Mouse (Mus musculus): Measurements from ENCODE around the gene Limk1. TPM values are rescaled to one million over a fixed set of nuclear protein-coding genes. Genes with fewer than 3 reads are reported as not detected.

Gene Limk1
- polyA plus RNA-seq, 1 experiment, result 22.3 TPM

DNA sequence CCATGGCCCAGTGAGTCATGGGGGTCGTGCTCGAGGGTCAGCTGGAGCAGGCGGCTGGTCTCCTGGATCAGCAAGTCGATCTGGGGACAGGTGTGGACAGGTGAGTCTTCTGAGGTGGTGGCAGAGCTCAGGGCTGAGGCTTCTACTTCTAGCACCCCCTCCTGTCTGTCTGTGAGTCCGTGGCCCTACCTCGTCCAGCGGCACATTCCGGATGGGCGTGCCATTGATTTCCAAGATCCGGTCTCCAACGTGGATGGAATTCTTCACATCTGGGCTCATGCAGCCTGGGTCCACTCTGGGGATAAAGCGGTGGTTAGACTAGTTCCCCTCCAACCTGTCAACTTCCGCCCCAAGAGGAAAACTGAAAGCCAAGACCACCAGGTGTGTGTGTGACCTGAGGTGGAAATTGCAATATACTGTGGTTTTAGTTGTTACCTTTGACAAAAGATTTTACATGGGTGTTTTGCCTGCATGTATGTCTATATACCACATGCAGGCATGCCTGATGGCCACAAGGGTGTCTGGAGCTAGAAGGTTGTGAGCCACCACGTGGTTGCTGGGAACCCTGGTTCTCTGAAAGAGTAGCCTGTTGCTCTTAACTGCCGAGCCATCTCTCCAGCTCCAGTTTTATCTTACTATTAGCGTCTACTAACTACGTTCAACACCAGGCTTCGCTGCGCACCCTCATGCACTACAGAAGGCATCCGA lies 19.2 kb downstream of the Limk1 start:
- no peak overlapping the region for H3K4me3 ChIP-seq
- no peak overlapping the region for H3K4me2 ChIP-seq (ENCODE audit: low read depth)
- peaks cover 7% of the 10 kb centered on the region for H3K36me3 ChIP-seq (ENCODE audit: control insufficient read depth, insufficient read depth)
- no peak for TF ChIP-seq MYOD1 (IDR thresholded peaks at IDR 0.05; ENCODE audit: control insufficient read depth in 1 of 3, insufficient read length in 2 of 3, low read depth in 2 of 3)
- TF ChIP-seq CEBPB (IDR thresholded peaks at IDR 0.05; ENCODE audit: insufficient read depth, poor library complexity, severe bottlenecking), result no peak
- TF ChIP-seq POLR2A (IDR thresholded peaks at IDR 0.05; ENCODE audit: insufficient read length, low read depth), result no peak
- no peak for TF ChIP-seq TCF3 (IDR thresholded peaks at IDR 0.05; ENCODE audit: insufficient read length, low read depth)
- TF ChIP-seq E2F4 (IDR thresholded peaks at IDR 0.05; ENCODE audit: insufficient read depth), result no peak
- no peak for TF ChIP-seq MYOG (IDR thresholded peaks at IDR 0.05; ENCODE audit: control insufficient read depth in 1 of 3, insufficient read depth in 1 of 3, insufficient read length in 2 of 3, low read depth in 2 of 3)
- no peak for TF ChIP-seq POLR2AphosphoS2 (IDR thresholded peaks at IDR 0.05; ENCODE audit: insufficient read length, low read depth)
- TF ChIP-seq USF1 (IDR thresholded peaks at IDR 0.05; ENCODE audit: low read depth), result no peak
- no peak for TF ChIP-seq MAX (IDR thresholded peaks at IDR 0.05; ENCODE audit: low read depth)
- no peak for TF ChIP-seq REST (IDR thresholded peaks at IDR 0.05; ENCODE audit: insufficient read depth, insufficient read length)
- TF ChIP-seq SRF (IDR thresholded peaks at IDR 0.05; ENCODE audit: control insufficient read depth, insufficient read length, low read depth), result no peak
- TF ChIP-seq TCF12 (IDR thresholded peaks at IDR 0.05; ENCODE audit: insufficient read depth, poor library complexity, severe bottlenecking), result no peak
- H3K27me3 ChIP-seq (ENCODE audit: control insufficient read depth, insufficient read depth, insufficient read length), result no peaks in the 10 kb centered on the region
- H3ac ChIP-seq (ENCODE audit: control insufficient read depth, insufficient read length), result no peak overlapping the region
- no peaks in the 10 kb centered on the region for H3K79me2 ChIP-seq (ENCODE audit: control insufficient read depth, insufficient read depth)

DNA sequence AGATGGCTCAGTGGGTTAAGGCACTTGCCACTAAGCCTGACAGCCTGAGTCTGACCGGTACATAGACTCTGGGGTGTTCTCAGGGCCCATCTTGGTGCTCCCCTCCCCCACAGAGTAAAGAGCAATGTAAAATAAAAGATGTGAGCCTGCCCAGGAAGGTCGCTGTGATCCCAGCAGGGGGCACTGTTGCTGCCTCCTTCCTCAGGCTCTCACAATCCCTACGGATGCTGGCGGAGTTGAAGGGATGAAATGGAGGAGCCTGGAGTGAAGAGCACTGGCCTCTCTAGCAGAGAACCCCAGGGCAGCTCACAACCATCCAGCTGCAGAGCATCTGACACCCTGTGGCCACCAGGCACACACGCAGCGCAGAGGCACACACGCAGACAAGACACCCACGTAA lies 19.9 kb downstream of the Limk1 start:
- TF ChIP-seq MYOD1 (IDR thresholded peaks at IDR 0.05; ENCODE audit: control insufficient read depth in 1 of 3, insufficient read length in 2 of 3, low read depth in 2 of 3) (no peak), TCF3 (IDR thresholded peaks at IDR 0.05; ENCODE audit: insufficient read length, low read depth) (no peak), REST (IDR thresholded peaks at IDR 0.05; ENCODE audit: insufficient read depth, insufficient read length) (no peak), POLR2AphosphoS2 (IDR thresholded peaks at IDR 0.05; ENCODE audit: insufficient read length, low read depth) (no peak), MAX (IDR thresholded peaks at IDR 0.05; ENCODE audit: low read depth) (no peak), SRF (IDR thresholded peaks at IDR 0.05; ENCODE audit: control insufficient read depth, insufficient read length, low read depth) (no peak), USF1 (IDR thresholded peaks at IDR 0.05; ENCODE audit: low read depth) (no peak), TCF12 (IDR thresholded peaks at IDR 0.05; ENCODE audit: insufficient read depth, poor library complexity, severe bottlenecking) (no peak), MYOG (IDR thresholded peaks at IDR 0.05; ENCODE audit: control insufficient read depth in 1 of 3, insufficient read depth in 1 of 3, insufficient read length in 2 of 3, low read depth in 2 of 3) (no peak), E2F4 (IDR thresholded peaks at IDR 0.05; ENCODE audit: insufficient read depth) (no peak), POLR2A (IDR thresholded peaks at IDR 0.05; ENCODE audit: insufficient read length, low read depth) (no peak), CEBPB (IDR thresholded peaks at IDR 0.05; ENCODE audit: insufficient read depth, poor library complexity, severe bottlenecking) (no peak)
- H3K79me2 ChIP-seq (ENCODE audit: control insufficient read depth, insufficient read depth), result no peaks in the 10 kb centered on the region
- H3K36me3 ChIP-seq (ENCODE audit: control insufficient read depth, insufficient read depth), result peaks cover 7% of the 10 kb centered on the region

DNA sequence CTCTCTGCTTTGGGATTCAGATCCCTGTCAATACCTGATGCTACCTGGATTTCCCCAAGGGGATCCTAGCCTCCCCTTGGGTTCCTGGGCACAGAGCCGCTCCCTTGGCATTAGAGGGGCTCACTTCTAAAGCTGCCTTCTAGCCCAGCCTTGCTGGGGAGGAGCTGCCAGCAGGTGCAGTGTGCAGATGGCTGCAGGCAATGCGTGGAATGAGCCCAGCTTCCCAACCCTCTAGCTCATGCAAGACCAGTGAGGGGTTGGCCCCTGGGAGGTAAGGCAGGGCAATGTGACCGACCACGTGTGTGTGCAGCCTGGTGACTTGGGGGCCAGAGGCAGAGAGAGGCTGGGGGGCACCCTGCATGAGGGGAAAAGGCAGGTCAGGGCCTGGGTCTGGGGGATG lies 31.7 kb downstream of the Limk1 start:
- no peak overlapping the region for H3K4me3 ChIP-seq
- no peak overlapping the region for H3ac ChIP-seq (ENCODE audit: control insufficient read depth, insufficient read length)
- H3K36me3 ChIP-seq (ENCODE audit: control insufficient read depth, insufficient read depth), result peaks cover 3% of the 10 kb centered on the region
- TF ChIP-seq SRF (IDR thresholded peaks at IDR 0.05; ENCODE audit: control insufficient read depth, insufficient read length, low read depth), result no peak
- peak in 1 of 3 experiments; percentile 53 for TF ChIP-seq MYOG (IDR thresholded peaks at IDR 0.05; ENCODE audit: control insufficient read depth in 1 of 3, insufficient read depth in 1 of 3, insufficient read length in 2 of 3, low read depth in 2 of 3)
- no peak for TF ChIP-seq CEBPB (IDR thresholded peaks at IDR 0.05; ENCODE audit: insufficient read depth, poor library complexity, severe bottlenecking)
- no peak for TF ChIP-seq USF1 (IDR thresholded peaks at IDR 0.05; ENCODE audit: low read depth)
- no peaks in the 10 kb centered on the region for H3K27me3 ChIP-seq (ENCODE audit: control insufficient read depth, insufficient read depth, insufficient read length)
- H3K79me2 ChIP-seq (ENCODE audit: control insufficient read depth, insufficient read depth), result no peaks in the 10 kb centered on the region
- no peak overlapping the region for H3K4me2 ChIP-seq (ENCODE audit: low read depth)

More for the DNA sequence above, 19.9 kb downstream of the Limk1 start:
- Histone ChIP-seq H3ac (ENCODE audit: control insufficient read depth, insufficient read length) (no peak overlapping the region), H3K4me3 (no peak overlapping the region), H3K4me2 (ENCODE audit: low read depth) (no peak overlapping the region), H3K27me3 (ENCODE audit: control insufficient read depth, insufficient read depth, insufficient read length) (no peaks in the 10 kb centered on the region)

DNA sequence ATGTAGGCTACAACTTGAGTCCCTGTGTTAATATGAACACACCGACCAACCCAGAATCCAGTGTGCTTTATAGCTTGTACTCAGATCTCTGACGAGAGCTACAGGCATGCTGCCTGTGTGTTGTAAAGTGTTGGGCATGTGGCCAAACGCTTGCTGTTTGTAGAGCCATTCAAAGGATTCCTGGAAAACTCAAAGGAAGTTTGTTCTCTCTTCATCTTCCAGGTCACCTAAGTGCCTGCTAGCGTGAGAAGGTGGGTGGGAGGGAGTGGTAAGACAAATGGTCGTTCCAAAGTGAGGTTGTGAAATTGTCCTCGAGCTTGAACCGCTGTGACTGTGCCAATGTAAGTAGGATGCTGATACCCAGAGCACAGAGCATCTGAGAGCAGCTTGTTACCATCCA lies 36.4 kb downstream of the Limk1 start:
- Histone ChIP-seq H3K79me2 (ENCODE audit: control insufficient read depth, insufficient read depth) (no peaks in the 10 kb centered on the region), H3K27me3 (ENCODE audit: control insufficient read depth, insufficient read depth, insufficient read length) (no peaks in the 10 kb centered on the region), H3ac (ENCODE audit: control insufficient read depth, insufficient read length) (no peak overlapping the region), H3K4me3 (no peak overlapping the region), H3K4me2 (ENCODE audit: low read depth) (no peak overlapping the region), H3K36me3 (ENCODE audit: control insufficient read depth, insufficient read depth) (no peaks in the 10 kb centered on the region)
- TF ChIP-seq POLR2A (IDR thresholded peaks at IDR 0.05; ENCODE audit: insufficient read length, low read depth) (no peak), TCF3 (IDR thresholded peaks at IDR 0.05; ENCODE audit: insufficient read length, low read depth) (no peak), E2F4 (IDR thresholded peaks at IDR 0.05; ENCODE audit: insufficient read depth) (no peak), MAX (IDR thresholded peaks at IDR 0.05; ENCODE audit: low read depth) (no peak), TCF12 (IDR thresholded peaks at IDR 0.05; ENCODE audit: insufficient read depth, poor library complexity, severe bottlenecking) (no peak), MYOG (IDR thresholded peaks at IDR 0.05; ENCODE audit: control insufficient read depth in 1 of 3, insufficient read depth in 1 of 3, insufficient read length in 2 of 3, low read depth in 2 of 3) (no peak), MYOD1 (IDR thresholded peaks at IDR 0.05; ENCODE audit: control insufficient read depth in 1 of 3, insufficient read length in 2 of 3, low read depth in 2 of 3) (no peak), SRF (IDR thresholded peaks at IDR 0.05; ENCODE audit: control insufficient read depth, insufficient read length, low read depth) (no peak), USF1 (IDR thresholded peaks at IDR 0.05; ENCODE audit: low read depth) (no peak), REST (IDR thresholded peaks at IDR 0.05; ENCODE audit: insufficient read depth, insufficient read length) (no peak), POLR2AphosphoS2 (IDR thresholded peaks at IDR 0.05; ENCODE audit: insufficient read length, low read depth) (no peak), CEBPB (IDR thresholded peaks at IDR 0.05; ENCODE audit: insufficient read depth, poor library complexity, severe bottlenecking) (no peak)
